Mouse (Mus musculus) kidney, adult 18-20 months (tissue): Measurements from ENCODE around the gene Mup22.
"Not testable (repeated sequence)": the region's sequence is repeated elsewhere in the genome, so short reads cannot be mapped to it uniquely, and the experiment has no call there.

Experiments
- DNase-seq: peaks from one replicate; pipeline ENCODE4 v3.0.0; 2021

Gene Mup22

DNA sequence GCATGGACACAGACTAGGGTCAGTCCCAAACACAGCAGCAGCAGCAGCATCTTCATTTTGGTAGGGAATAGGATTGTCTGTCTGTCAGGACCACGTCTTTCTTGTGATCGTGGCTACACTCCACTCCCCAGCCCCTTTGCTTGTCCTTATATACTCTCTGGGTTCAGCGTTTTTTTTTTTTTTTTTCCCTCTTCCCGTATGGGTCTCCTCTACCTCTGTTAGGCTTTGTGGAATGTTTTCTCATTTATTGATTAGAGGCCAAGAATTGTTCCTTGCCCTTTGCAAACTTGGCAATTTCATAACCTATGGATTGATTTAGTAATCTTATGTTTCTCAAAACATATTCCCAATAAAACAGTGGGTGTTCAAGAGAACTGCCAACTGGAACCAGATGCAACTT, at the start of gene Mup22:
Mup22 (minus strand) TSS at position 101 of the 400 bp plus-strand sequence.
- DNase-seq = not testable (repeated sequence)

GRCm38 (mm10) chr4:60840889-60841288, 19.6 kb upstream of the Mup22 start:
- not testable (repeated sequence) for DNase-seq
